Mouse (Mus musculus) ES-Bruce4 (cell line): ENCODE data around the gene Fgfr2.

ENCODE experiments used
- CTCF ChIP-seq: IDR thresholded peaks from one replicate; pipeline ENCODE4 v1.8.1; 2011; ENCODE audit warnings: low read depth, low read length
- POLR2A ChIP-seq: IDR thresholded peaks from one replicate; pipeline ENCODE4 v1.8.1; 2011; ENCODE audit warnings: low read length; ENCODE audit not compliant: insufficient read depth

DNA sequence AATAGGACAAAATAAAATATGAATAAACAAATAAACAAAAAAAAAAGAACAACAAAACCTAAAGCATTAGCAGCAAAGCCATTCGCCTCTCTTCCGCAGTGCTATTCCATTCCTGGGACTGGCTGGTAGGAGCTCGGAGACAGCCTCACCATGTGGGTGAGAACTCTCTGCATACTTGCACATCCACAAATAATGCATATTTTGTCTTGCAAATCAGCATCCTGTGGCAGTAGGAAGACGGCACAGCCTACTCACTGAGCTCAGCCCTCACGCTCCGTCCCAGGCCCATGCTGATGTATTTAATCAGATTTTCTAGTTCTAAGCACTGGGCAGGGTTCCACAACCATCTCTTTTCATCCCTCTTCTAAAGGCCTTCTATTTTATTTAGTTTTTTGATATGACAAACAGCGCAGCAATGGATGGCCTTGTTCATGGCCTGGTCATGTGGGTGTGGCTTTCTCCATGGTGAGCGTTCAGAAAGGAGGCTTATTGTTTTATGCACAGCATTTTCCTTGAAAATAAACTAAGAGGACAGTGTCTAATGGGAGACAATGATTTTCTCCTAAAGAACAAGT lies 2319.8 kb downstream of the Fgfr2 start:
- TF ChIP-seq POLR2A (no peak), CTCF (no peak)
